Mouse (Mus musculus) midbrain, postnatal 0 days (tissue): ENCODE measurements around the gene 1700057G04Rik. TPM values are rescaled to one million over a fixed set of nuclear protein-coding genes. Genes with fewer than 3 reads are reported as not detected.

Experiments
- ATAC-seq: fragments of 200-750 bp; cut with Nextera tagmentation; 2 replicates; pipeline ENCODE4 v1.8.0; 2017; ENCODE audit warnings: moderate number of reproducible peaks, mild to moderate bottlenecking, moderate TSS enrichment, moderate library complexity; ENCODE audit not compliant: low FRiP score
- DNase-seq: peaks from one replicate; pipeline ENCODE4 v3.0.0-alpha.2; 2015; ENCODE audit warnings: low spot score
- H3K27ac ChIP-seq: fragments of 300-500 bp; sonication (generic); 2 replicates; pipeline ENCODE4 v1.5.1; 2014; ENCODE audit warnings: low read depth, mild to moderate bottlenecking, low read length, mixed read lengths
- H3K27me3 ChIP-seq: fragments of 300-500 bp; sonication (generic); 2 replicates; pipeline ENCODE4 v1.6.1; 2014; ENCODE audit warnings: low read length, control low read depth, mixed read lengths; ENCODE audit not compliant: insufficient read depth
- H3K36me3 ChIP-seq: fragments of 300-500 bp; sonication (generic); 2 replicates; pipeline ENCODE4 v1.6.1; 2014; ENCODE audit warnings: low read length, control low read depth, mixed read lengths; ENCODE audit not compliant: insufficient read depth
- H3K4me1 ChIP-seq: fragments of 300-500 bp; sonication (generic); 2 replicates; pipeline ENCODE4 v1.6.1; 2014; ENCODE audit warnings: mild to moderate bottlenecking, control low read depth, antibody characterized with exemption, low read length, mixed read lengths; ENCODE audit not compliant: insufficient read depth
- H3K4me2 ChIP-seq: fragments of 300-500 bp; sonication (generic); 2 replicates; pipeline ENCODE4 v1.6.1; 2014; ENCODE audit warnings: low read depth, mild to moderate bottlenecking, low read length, mixed read lengths; ENCODE audit not compliant: poor library complexity, severe bottlenecking
- H3K4me3 ChIP-seq: fragments of 300-500 bp; sonication (generic); 2 replicates; pipeline ENCODE4 v1.5.1; 2014; ENCODE audit warnings: low read depth, mild to moderate bottlenecking, low read length, moderate library complexity
- H3K9ac ChIP-seq: fragments of 300-500 bp; sonication (generic); replicated peaks from 2 replicates; pipeline ENCODE4 v1.6.1; 2014; ENCODE audit warnings: mild to moderate bottlenecking, low read length, moderate library complexity, mixed read lengths; ENCODE audit not compliant: poor library complexity, severe bottlenecking
- H3K9me3 ChIP-seq: fragments of 300-500 bp; sonication (generic); 2 replicates; pipeline ENCODE4 v1.6.1; 2016; ENCODE audit warnings: low read length, control low read depth
- CTCF ChIP-seq: IDR thresholded peaks from 2 replicates; pipeline ENCODE4 v1.5.1; 2016; ENCODE audit warnings: antibody characterized with exemption, mild to moderate bottlenecking
- WGBS: fragments of 180-500 bp; shearing (Covaris S2); extraction: QIAGEN DNeasy Blood & Tissue Kit; methylation state at CpG from one replicate; pipeline ENCODE4 v1.1.7; 2014; 5-methylcytosine and 5-hydroxymethylcytosine counted together
- polyA plus RNA-seq: library from polyadenylated mRNA; unstranded; fragments of >200 nt; fragmentation: Nextera tagmentation; extraction: Ambion mirVana; gene quantifications from 2 replicates; pipeline ENCODE4 v1.2.1, GENCODE M21; 2015
- total RNA-seq: library from RNA; depleted of rRNA; stranded (reverse); fragments of >200 nt; gene quantifications from 2 replicates; pipeline ENCODE4 v1.2.3, GENCODE M21; 2014

The 1700057G04Rik gene
- total and polyA plus RNA-seq, 2 experiments from 2014 or later, result not detected

GRCm38 (mm10) chr9:92270927-92271326, 38.2 kb upstream of the 1700057G04Rik start:
- 41% methylated on average over 4 of the region's 4 CpGs for WGBS
- no peaks in the 10 kb centered on the region for H3K27me3 ChIP-seq
- DNase-seq (peak; percentile 41), ATAC-seq (no peak)
- H3K36me3 ChIP-seq, result no peaks in the 10 kb centered on the region
- no peaks in the 10 kb centered on the region for H3K4me1 ChIP-seq
- H3K9ac ChIP-seq, result no peak overlapping the region
- H3K9me3 ChIP-seq, result no peaks in the 10 kb centered on the region
- H3K4me3 ChIP-seq, result no peak overlapping the region
- no peak overlapping the region for H3K4me2 ChIP-seq
- TF ChIP-seq CTCF, result no peak
- H3K27ac ChIP-seq, result no peak overlapping the region

- Histone ChIP-seq H3K27ac (no peak overlapping the region), H3K4me2 (no peak overlapping the region), H3K9ac (no peak overlapping the region), H3K9me3 (no peaks in the 10 kb centered on the region), H3K27me3 (no peaks in the 10 kb centered on the region), H3K36me3 (no peaks in the 10 kb centered on the region), H3K4me3 (no peak overlapping the region), H3K4me1 (no peaks in the 10 kb centered on the region)
- no peak for TF ChIP-seq CTCF
- ATAC-seq (no peak), DNase-seq (no peak)
- 92% methylated on average over 4 of the region's 4 CpGs for WGBS
Measured at GRCm38 (mm10) chr9:92272650-92273049, 36.5 kb upstream of the 1700057G04Rik start.

- DNase-seq, result no peak
- H3K4me2 ChIP-seq, result no peak overlapping the region
- no peak overlapping the region for H3K4me3 ChIP-seq
- no peak for TF ChIP-seq CTCF
- H3K9me3 ChIP-seq, result no peaks in the 10 kb centered on the region
- H3K27ac ChIP-seq, result no peak overlapping the region
- H3K27me3 ChIP-seq, result no peaks in the 10 kb centered on the region
- H3K4me1 ChIP-seq, result no peaks in the 10 kb centered on the region
- ATAC-seq, result no peak
- 88% methylated on average over 2 of the region's 2 CpGs for WGBS
- no peaks in the 10 kb centered on the region for H3K36me3 ChIP-seq
- H3K9ac ChIP-seq, result no peak overlapping the region
Measured at GRCm38 (mm10) chr9:92273271-92273670, 35.9 kb upstream of the 1700057G04Rik start.

- H3K9me3 ChIP-seq, result no peaks in the 10 kb centered on the region
- no peak overlapping the region for H3K27ac ChIP-seq
- H3K27me3 ChIP-seq, result no peaks in the 10 kb centered on the region
- no peak overlapping the region for H3K9ac ChIP-seq
- TF ChIP-seq CTCF, result no peak
- no peaks in the 10 kb centered on the region for H3K4me1 ChIP-seq
- ATAC-seq, result no peak
- H3K4me3 ChIP-seq, result no peak overlapping the region
- 79% methylated on average over 6 of the region's 6 CpGs for WGBS
- DNase-seq, result no peak
- no peaks in the 10 kb centered on the region for H3K36me3 ChIP-seq
- H3K4me2 ChIP-seq, result no peak overlapping the region
Measured at GRCm38 (mm10) chr9:92273956-92274762, 35.0 kb upstream of the 1700057G04Rik start.

- no peak for ATAC-seq
- WGBS, result 73% methylated on average over 9 of the region's 9 CpGs
- H3K27me3 ChIP-seq, result no peaks in the 10 kb centered on the region
- no peaks in the 10 kb centered on the region for H3K36me3 ChIP-seq
- no peak for TF ChIP-seq CTCF
- no peaks in the 10 kb centered on the region for H3K4me1 ChIP-seq
- no peak within 1 kb of the TSS for H3K27ac ChIP-seq
- no peak for DNase-seq
- H3K9me3 ChIP-seq, result no peaks in the 10 kb centered on the region
- H3K4me3 ChIP-seq, result no peak within 1 kb of the TSS
- no peak within 1 kb of the TSS for H3K9ac ChIP-seq
- H3K4me2 ChIP-seq, result no peak within 1 kb of the TSS
Measured at GRCm38 (mm10) chr9:92275486-92276207, 33.5 kb upstream of the 1700057G04Rik start, which contains the start of gene Plscr2. Gene Plscr2 (plus strand): TSS chr9:92275602.

GRCm38 (mm10) chr9:92276360-92276759, 32.8 kb upstream of the 1700057G04Rik start:
- no peak overlapping the region for H3K4me2 ChIP-seq
- DNase-seq (no peak), ATAC-seq (no peak)
- no peaks in the 10 kb centered on the region for H3K9me3 ChIP-seq
- 87% methylated on average over 7 of the region's 7 CpGs for WGBS
- H3K36me3 ChIP-seq, result no peaks in the 10 kb centered on the region
- H3K4me3 ChIP-seq, result no peak overlapping the region
- no peak overlapping the region for H3K9ac ChIP-seq
- no peaks in the 10 kb centered on the region for H3K4me1 ChIP-seq
- no peak for TF ChIP-seq CTCF
- no peak overlapping the region for H3K27ac ChIP-seq
- no peaks in the 10 kb centered on the region for H3K27me3 ChIP-seq
